Mouse (Mus musculus): ENCODE measurements around the gene Olfm4. TPM values are rescaled to one million over a fixed set of nuclear protein-coding genes. Genes with fewer than 3 reads are reported as not detected.

The Olfm4 gene
- polyA plus RNA-seq, 1 experiment: 91.2 TPM

GRCm38 (mm10) chr14:79989785-79990184, 5.9 kb downstream of the Olfm4 start:
- Histone ChIP-seq H3K36me3 (ENCODE audit: control insufficient read depth, insufficient read depth, low read length) (no peaks in the 10 kb centered on the region), H3K27ac (ENCODE audit: insufficient read depth, low read depth, low read length) (peak overlapping the region; percentile 5; the same call in 1 of the 2 replicates), H3K4me1 (ENCODE audit: control insufficient read depth, insufficient read depth, insufficient read length, low read length) (peaks cover 5% of the 10 kb centered on the region; the same call in 1 of the 2 replicates), H3K4me3 (ENCODE audit: low read depth, low read length) (no peak overlapping the region), H3K27me3 (ENCODE audit: control insufficient read depth, insufficient read depth, low read length) (no peaks in the 10 kb centered on the region)
- TF ChIP-seq POLR2A (IDR thresholded peaks at IDR 0.05; ENCODE audit: low read depth, low read length) (no peak), CTCF (IDR thresholded peaks at IDR 0.05; ENCODE audit: extremely low read depth, insufficient read length, insufficient replicate concordance, low read depth, low read length) (no peak)
- WGBS: 24% methylated on average over 4 of the region's 4 CpGs

GRCm38 (mm10) chr14:79990547-79990946, 6.7 kb downstream of the Olfm4 start:
- H3K4me1 ChIP-seq (ENCODE audit: control insufficient read depth, insufficient read depth, insufficient read length, low read length): peaks cover 5% of the 10 kb centered on the region; the same call in 1 of the 2 replicates
- TF ChIP-seq CTCF (IDR thresholded peaks at IDR 0.05; ENCODE audit: extremely low read depth, insufficient read length, insufficient replicate concordance, low read depth, low read length) (no peak), POLR2A (IDR thresholded peaks at IDR 0.05; ENCODE audit: low read depth, low read length) (no peak)
- H3K36me3 ChIP-seq (ENCODE audit: control insufficient read depth, insufficient read depth, low read length): no peaks in the 10 kb centered on the region
- 32% methylated on average over 5 of the region's 5 CpGs for WGBS
- H3K4me3 ChIP-seq (ENCODE audit: low read depth, low read length): no peak overlapping the region
- H3K27ac ChIP-seq (ENCODE audit: insufficient read depth, low read depth, low read length): no peak overlapping the region
- H3K27me3 ChIP-seq (ENCODE audit: control insufficient read depth, insufficient read depth, low read length): no peaks in the 10 kb centered on the region

GRCm38 (mm10) chr14:79997534-79997933, 13.7 kb downstream of the Olfm4 start:
- Histone ChIP-seq H3K4me3 (ENCODE audit: low read depth, low read length) (no peak overlapping the region), H3K4me1 (ENCODE audit: control insufficient read depth, insufficient read depth, insufficient read length, low read length) (no peaks in the 10 kb centered on the region; the same call in 1 of the 2 replicates), H3K36me3 (ENCODE audit: control insufficient read depth, insufficient read depth, low read length) (no peaks in the 10 kb centered on the region), H3K27me3 (ENCODE audit: control insufficient read depth, insufficient read depth, low read length) (no peaks in the 10 kb centered on the region), H3K27ac (ENCODE audit: insufficient read depth, low read depth, low read length) (no peak overlapping the region)
- no peak for TF ChIP-seq CTCF (IDR thresholded peaks at IDR 0.05; ENCODE audit: extremely low read depth, insufficient read length, insufficient replicate concordance, low read depth, low read length)
- TF ChIP-seq POLR2A (IDR thresholded peaks at IDR 0.05; ENCODE audit: low read depth, low read length): no peak
- 83% methylated on average over 4 of the region's 4 CpGs for WGBS

- TF ChIP-seq POLR2A (IDR thresholded peaks at IDR 0.05; ENCODE audit: low read depth, low read length) (peak; percentile 38; the same call in 1 of the 2 replicates), CTCF (IDR thresholded peaks at IDR 0.05; ENCODE audit: extremely low read depth, insufficient read length, insufficient replicate concordance, low read depth, low read length) (no peak)
- Histone ChIP-seq H3K27ac (ENCODE audit: insufficient read depth, low read depth, low read length) (peak overlapping the region; percentile 68; the same call in 1 of the 2 replicates), H3K36me3 (ENCODE audit: control insufficient read depth, insufficient read depth, low read length) (no peaks in the 10 kb centered on the region), H3K4me3 (ENCODE audit: low read depth, low read length) (peak overlapping the region; percentile 39), H3K4me1 (ENCODE audit: control insufficient read depth, insufficient read depth, insufficient read length, low read length) (peaks cover 2% of the 10 kb centered on the region; the same call in 1 of the 2 replicates), H3K27me3 (ENCODE audit: control insufficient read depth, insufficient read depth, low read length) (no peaks in the 10 kb centered on the region)
- 13% methylated on average over 8 of the region's 8 CpGs for WGBS
Observed at GRCm38 (mm10) chr14:80000110-80000531, 16.2 kb downstream of the Olfm4 start.

- TF ChIP-seq POLR2A (IDR thresholded peaks at IDR 0.05; ENCODE audit: low read depth, low read length): no peak
- no peak for TF ChIP-seq CTCF (IDR thresholded peaks at IDR 0.05; ENCODE audit: extremely low read depth, insufficient read length, insufficient replicate concordance, low read depth, low read length)
- H3K27ac ChIP-seq (ENCODE audit: insufficient read depth, low read depth, low read length): no peak overlapping the region
- 27% methylated on average over 3 of the region's 3 CpGs for WGBS
- no peaks in the 10 kb centered on the region for H3K27me3 ChIP-seq (ENCODE audit: control insufficient read depth, insufficient read depth, low read length)
- no peaks in the 10 kb centered on the region; the same call in 1 of the 2 replicates for H3K36me3 ChIP-seq (ENCODE audit: control insufficient read depth, insufficient read depth, low read length)
- H3K4me1 ChIP-seq (ENCODE audit: control insufficient read depth, insufficient read depth, insufficient read length, low read length): peaks cover 7% of the 10 kb centered on the region; the same call in 1 of the 2 replicates
- no peak overlapping the region for H3K4me3 ChIP-seq (ENCODE audit: low read depth, low read length)
Observed at GRCm38 (mm10) chr14:80007686-80008085, 23.8 kb downstream of the Olfm4 start.

GRCm38 (mm10) chr14:80010426-80010825, 26.5 kb downstream of the Olfm4 start:
- H3K27ac ChIP-seq (ENCODE audit: insufficient read depth, low read depth, low read length): no peak overlapping the region
- WGBS: 29% methylated on average over 3 of the region's 3 CpGs

GRCm38 (mm10) chr14:80014966-80015365, 31.1 kb downstream of the Olfm4 start:
- no peak overlapping the region for H3K27ac ChIP-seq (ENCODE audit: insufficient read depth, low read depth, low read length)
- 36% methylated on average over 6 of the region's 6 CpGs for WGBS
- no peaks in the 10 kb centered on the region for H3K27me3 ChIP-seq (ENCODE audit: control insufficient read depth, insufficient read depth, low read length)

More at GRCm38 (mm10) chr14:80010426-80010825, 26.5 kb downstream of the Olfm4 start:
- Histone ChIP-seq H3K27me3 (ENCODE audit: control insufficient read depth, insufficient read depth, low read length) (no peaks in the 10 kb centered on the region), H3K4me1 (ENCODE audit: control insufficient read depth, insufficient read depth, insufficient read length, low read length) (peaks cover 5% of the 10 kb centered on the region; the same call in 1 of the 2 replicates), H3K4me3 (ENCODE audit: low read depth, low read length) (no peak overlapping the region), H3K36me3 (ENCODE audit: control insufficient read depth, insufficient read depth, low read length) (no peaks in the 10 kb centered on the region; the same call in 1 of the 2 replicates)
- TF ChIP-seq CTCF (IDR thresholded peaks at IDR 0.05; ENCODE audit: extremely low read depth, insufficient read length, insufficient replicate concordance, low read depth, low read length): no peak
- no peak for TF ChIP-seq POLR2A (IDR thresholded peaks at IDR 0.05; ENCODE audit: low read depth, low read length)

More at GRCm38 (mm10) chr14:80014966-80015365, 31.1 kb downstream of the Olfm4 start:
- Histone ChIP-seq H3K4me1 (ENCODE audit: control insufficient read depth, insufficient read depth, insufficient read length, low read length) (peaks cover 5% of the 10 kb centered on the region; the same call in 1 of the 2 replicates), H3K36me3 (ENCODE audit: control insufficient read depth, insufficient read depth, low read length) (0 out of 2 replicates have a peak, but pooled peaks cover 1% of the 10 kb centered on the region), H3K4me3 (ENCODE audit: low read depth, low read length) (no peak overlapping the region)
- no peak for TF ChIP-seq POLR2A (IDR thresholded peaks at IDR 0.05; ENCODE audit: low read depth, low read length)
- TF ChIP-seq CTCF (IDR thresholded peaks at IDR 0.05; ENCODE audit: extremely low read depth, insufficient read length, insufficient replicate concordance, low read depth, low read length): no peak

Data from small intestine, adult 2 months (tissue).